Mouse (Mus musculus) kidney, adult 18-20 months (tissue): ENCODE data around the gene Gm49325.

Experiments used
- DNase-seq: peaks from one replicate; pipeline ENCODE4 v3.0.0; 2021

Gene Gm49325

DNA sequence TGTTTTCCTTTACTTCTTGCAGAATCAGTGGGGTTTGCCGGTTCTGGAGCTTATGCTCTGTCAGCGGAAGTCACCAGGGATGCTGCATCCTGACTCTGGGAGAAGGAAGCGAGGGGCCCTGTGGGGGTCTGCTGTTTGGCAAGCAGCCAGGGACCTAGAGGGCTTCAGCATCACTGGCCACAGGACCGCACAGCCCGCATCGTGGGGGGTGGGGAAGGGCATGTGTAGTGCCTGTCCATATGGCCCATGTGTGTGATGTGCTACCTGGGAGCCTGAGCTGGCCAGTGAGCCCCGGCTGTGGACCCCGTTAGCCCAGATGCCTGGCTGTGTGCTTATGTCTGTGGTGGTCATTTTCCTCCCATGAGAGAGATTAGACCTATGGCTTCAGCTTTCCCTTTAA lies 16.2 kb upstream of the Gm49325 start:
- DNase-seq, result no peak

GRCm38 (mm10) chr10:77590812-77591211 lies 15.2 kb upstream of the Gm49325 start:
- DNase-seq, result peak; percentile 71

DNA sequence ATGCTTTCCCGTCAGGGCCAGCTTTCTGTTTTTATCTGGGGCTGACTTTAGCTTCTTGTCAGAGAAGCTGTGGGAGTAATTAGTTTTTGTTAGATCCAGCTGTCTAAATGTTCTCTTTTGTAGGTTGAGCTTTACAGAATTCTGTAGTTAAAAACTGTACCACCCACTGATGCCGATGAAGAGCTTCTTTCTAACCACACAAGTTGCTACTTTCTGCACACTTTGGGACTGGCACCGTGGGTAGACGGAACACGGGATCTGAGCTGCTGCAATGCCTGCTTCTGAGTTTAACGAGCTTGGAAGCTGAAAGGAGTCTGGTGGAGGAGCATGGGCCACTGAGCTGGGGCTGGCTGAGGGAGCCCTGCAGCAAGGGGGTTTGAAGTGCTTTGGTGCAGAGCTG lies 14.5 kb upstream of the Gm49325 start:
- no peak for DNase-seq

GRCm38 (mm10) chr10:77596060-77596459 lies 9.9 kb upstream of the Gm49325 start:
- no peak for DNase-seq

DNA sequence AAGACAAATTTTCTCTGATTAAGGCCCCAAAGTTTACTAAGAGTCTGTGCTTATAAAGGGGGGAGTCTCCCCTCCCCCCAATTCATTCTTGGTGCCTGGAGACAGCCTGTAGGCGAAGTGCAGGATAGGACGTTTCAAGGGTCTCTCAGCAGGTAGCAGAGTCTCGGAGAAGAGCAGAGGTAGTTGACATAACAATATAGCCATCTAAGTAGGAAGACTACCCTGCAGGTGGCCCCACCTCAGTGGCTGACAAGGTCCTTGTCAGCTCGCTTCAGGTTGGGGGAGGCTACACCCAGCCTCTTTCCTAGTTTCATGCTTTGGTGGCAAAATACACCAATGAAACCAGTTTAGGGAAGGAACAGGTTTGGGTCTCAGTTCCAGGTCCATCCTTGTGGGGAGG lies 3.0 kb upstream of the Gm49325 start:
- DNase-seq, result no peak

GRCm38 (mm10) chr10:77604111-77604510 lies 1.9 kb upstream of the Gm49325 start:
- DNase-seq, result no peak

GRCm38 (mm10) chr10:77604958-77605357 lies 1.0 kb upstream of the Gm49325 start:
- DNase-seq, result peak; percentile 33

- no peak for DNase-seq
These were observed 629 bp upstream of the Gm49325 start for GRCm38 (mm10) chr10:77605368-77605767.

DNA sequence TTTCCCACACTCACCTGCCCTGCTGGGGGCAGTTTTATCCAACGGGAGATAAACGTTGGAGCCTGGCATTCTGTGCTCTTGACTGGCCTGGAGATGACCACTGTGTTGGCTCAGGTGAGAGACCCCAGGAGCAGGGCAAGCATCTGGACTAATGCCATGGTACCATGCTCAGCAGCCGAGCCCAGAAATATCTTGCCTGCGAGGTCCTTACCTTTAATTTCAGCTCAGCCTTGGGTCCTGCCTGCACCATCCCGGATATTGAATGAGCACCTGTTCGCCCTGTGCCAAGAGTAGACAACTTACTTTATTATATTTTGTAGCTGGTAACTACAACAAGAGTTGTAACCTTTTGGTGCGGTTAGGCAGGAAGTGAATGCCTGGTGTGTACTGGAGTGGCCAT lies 858 bp downstream of the Gm49325 start:
- DNase-seq, result no peak

GRCm38 (mm10) chr10:77607441-77607840 lies 1.4 kb downstream of the Gm49325 start:
- DNase-seq, result no peak

DNA sequence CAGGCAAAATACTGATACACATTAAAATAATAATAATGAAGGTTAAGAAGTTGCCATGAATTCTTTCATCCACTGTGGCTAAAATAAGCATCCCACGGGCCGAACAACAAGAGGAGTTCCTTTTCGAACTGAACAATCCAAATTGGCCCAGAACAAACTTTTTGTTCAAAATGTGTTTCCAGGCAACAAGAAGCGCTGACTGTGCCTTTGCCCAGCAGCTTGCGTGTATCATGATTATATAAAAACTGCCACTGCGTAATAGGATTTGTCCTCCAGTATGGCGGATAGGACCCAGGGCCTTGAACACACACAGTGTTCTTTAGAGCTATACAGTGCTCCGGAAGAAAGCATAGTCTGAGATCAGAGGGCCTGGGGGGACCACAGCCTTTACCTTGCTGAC lies 2.6 kb downstream of the Gm49325 start:
- DNase-seq, result no peak

- no peak for DNase-seq
These were observed 4.4 kb downstream of the Gm49325 start for GRCm38 (mm10) chr10:77610221-77610961.

- peak; percentile 81 for DNase-seq
These were observed 7.4 kb downstream of the Gm49325 start for GRCm38 (mm10) chr10:77613409-77613808.

GRCm38 (mm10) chr10:77615647-77616046 lies 9.7 kb downstream of the Gm49325 start:
- DNase-seq, result no peak

DNA sequence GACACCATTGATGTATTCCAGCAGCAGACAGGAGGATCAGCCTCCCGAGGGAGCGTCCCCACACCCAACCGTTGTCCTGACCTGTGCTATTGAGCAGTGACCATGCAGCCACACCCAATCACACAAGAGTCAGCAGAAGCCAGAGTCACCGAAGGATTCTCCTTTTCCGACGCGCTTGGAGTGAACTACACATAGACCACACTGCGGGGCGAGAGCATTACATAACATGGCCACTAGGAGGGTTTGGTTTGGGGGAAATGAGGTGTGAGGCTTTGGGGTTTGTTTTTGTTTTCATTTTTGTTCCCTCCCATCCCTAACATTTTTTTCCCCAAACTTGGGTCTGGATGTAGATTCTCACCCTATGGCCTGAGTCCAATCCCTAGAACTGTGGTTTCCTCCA lies 10.2 kb downstream of the Gm49325 start:
- DNase-seq, result no peak

DNA sequence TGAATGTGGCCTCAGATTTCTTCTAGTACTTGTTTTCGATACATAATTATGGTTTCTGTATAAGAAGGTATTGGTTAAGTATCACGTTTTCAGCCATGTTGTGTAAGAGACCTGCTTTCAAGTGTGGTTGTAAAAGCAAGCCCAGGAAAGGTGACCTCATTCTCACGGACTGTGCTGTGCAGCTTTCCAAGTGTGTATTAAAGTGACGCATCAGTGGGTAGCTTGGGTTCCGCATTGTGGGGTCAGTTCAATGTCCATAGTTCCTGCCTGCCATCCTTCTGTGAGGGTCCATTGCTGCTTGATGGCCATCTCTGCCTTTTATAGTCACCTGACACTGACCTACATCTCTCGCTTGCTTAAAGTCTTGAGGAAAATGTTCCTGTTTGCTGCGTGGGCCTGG lies 10.9 kb downstream of the Gm49325 start:
- no peak for DNase-seq

- DNase-seq, result no peak
These were observed 15.5 kb downstream of the Gm49325 start for GRCm38 (mm10) chr10:77621546-77621945.

DNA sequence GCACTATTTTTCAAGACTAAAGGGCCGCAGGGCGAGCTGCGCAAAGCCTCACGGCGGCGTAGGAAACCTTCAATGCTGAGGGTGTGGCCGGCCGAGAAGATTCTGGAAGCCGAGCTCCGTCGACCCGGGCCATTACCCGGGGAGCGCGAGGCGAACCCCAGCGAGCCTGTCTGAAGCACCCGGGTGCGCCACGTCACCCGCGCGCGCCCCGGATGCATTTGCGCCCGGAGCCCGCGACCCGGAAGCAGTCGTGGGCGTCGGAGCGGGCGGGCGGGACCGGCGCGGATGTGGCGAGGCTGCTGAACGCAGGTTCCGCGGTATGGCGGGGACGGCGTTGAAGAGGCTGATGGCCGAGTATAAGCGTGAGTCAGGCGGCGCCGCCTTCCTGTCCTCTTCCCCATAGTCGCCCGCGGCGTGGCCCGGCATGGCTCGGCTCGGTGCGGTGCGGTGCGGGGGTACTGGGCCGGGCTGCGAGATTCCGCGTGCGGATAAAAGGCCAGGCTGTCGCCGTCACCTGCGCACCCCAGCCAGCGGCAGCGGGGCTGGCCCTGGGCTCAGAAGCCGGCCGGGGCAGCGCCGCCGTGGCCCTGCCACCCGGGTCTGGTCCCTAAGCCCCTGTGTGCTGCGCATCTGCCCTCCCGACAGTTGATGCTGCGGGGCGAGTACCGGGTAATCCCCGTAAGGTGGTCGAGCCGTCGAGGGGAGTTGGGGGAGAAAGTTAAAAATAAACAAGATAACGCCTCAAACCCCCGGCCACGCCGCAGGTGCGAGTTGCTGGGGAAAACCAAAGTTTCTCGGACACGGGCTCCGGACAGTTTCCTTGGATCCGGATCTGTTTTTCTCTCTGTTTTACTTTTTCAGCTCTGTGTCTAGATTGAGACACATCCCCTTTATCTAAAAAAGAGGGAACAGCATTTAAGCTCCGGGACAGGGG lies 16.3 kb downstream of the Gm49325 start, which contains the start of gene Ube2g2:
Gene Ube2g2 (plus strand): TSS at position 221 of the 934 bp plus-strand sequence.
- peak; percentile 95 for DNase-seq

DNA sequence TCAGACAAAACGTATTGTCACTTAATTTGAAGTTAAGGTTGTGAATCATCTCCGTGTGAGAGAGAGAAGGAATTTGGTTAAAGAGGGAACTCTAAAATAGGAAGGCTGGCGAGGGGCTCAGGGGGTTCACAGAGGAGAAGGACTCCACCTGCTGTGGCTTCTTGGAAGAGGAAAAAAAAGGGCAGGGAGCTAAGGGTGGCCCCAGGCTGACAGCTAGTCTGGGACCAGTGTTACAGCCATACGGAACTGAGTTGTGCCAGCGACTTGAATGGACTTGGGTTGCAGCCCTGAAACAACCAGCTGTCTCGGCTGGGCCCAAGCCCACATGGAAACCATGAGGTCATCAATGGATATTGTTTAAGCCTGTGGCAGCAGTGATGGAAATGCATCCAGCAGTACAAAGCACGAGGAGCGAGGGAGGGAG lies 17.1 kb downstream of the Gm49325 start:
- DNase-seq, result no peak

GRCm38 (mm10) chr10:77623639-77624400 lies 17.8 kb downstream of the Gm49325 start:
- DNase-seq, result no peak

GRCm38 (mm10) chr10:77624570-77624995 lies 18.6 kb downstream of the Gm49325 start:
- no peak for DNase-seq

GRCm38 (mm10) chr10:77626036-77626435 lies 20.0 kb downstream of the Gm49325 start:
- DNase-seq, result no peak

GRCm38 (mm10) chr10:77626591-77626990 lies 20.6 kb downstream of the Gm49325 start:
- no peak for DNase-seq
